Mouse (Mus musculus) heart, embryonic 10.5 days (tissue): Measurements from ENCODE around the gene Tspan18. TPM values are rescaled to one million over a fixed set of nuclear protein-coding genes. Genes with fewer than 3 reads are reported as not detected.

Experiments used
- DNase-seq: peaks from one replicate; pipeline ENCODE4 v3.0.0-alpha.2; 2017; ENCODE audit warnings: low spot score
- H3K27ac ChIP-seq: fragments of 300-500 bp; sonication (generic); 2 replicates; pipeline ENCODE4 v1.5.1; 2016; ENCODE audit warnings: mild to moderate bottlenecking
- H3K27me3 ChIP-seq: fragments of 300-500 bp; sonication (generic); 2 replicates; pipeline ENCODE4 v1.6.1; 2016; ENCODE audit warnings: mild to moderate bottlenecking; ENCODE audit not compliant: poor library complexity, insufficient read depth, severe bottlenecking
- H3K36me3 ChIP-seq: fragments of 300-500 bp; sonication (generic); 2 replicates; pipeline ENCODE4 v1.6.1; 2016; ENCODE audit warnings: mild to moderate bottlenecking, moderate library complexity
- H3K4me1 ChIP-seq: fragments of 300-500 bp; sonication (generic); 2 replicates; pipeline ENCODE4 v1.6.1; 2016; ENCODE audit warnings: mild to moderate bottlenecking
- H3K4me3 ChIP-seq: fragments of 300-500 bp; sonication (generic); 2 replicates; pipeline ENCODE4 v1.5.1; 2016; ENCODE audit warnings: mild to moderate bottlenecking, moderate library complexity
- H3K9me3 ChIP-seq: fragments of 300-500 bp; sonication (generic); 2 replicates; pipeline ENCODE4 v1.6.1; 2016; ENCODE audit warnings: mild to moderate bottlenecking, moderate library complexity
- WGBS: fragments of 180-500 bp; shearing (Covaris S2); methylation state at CpG from one replicate; pipeline ENCODE4 v1.1.7; 2016; 5-methylcytosine and 5-hydroxymethylcytosine counted together
- polyA plus RNA-seq: library from polyadenylated mRNA; unstranded; fragments of >200 nt; fragmentation: Nextera tagmentation; extraction: Ambion mirVana; gene quantifications from 2 replicates; pipeline ENCODE4 v1.2.1, GENCODE M21; 2016

The Tspan18 gene
- polyA plus RNA-seq, 1 experiment from 2014 or later, result 64.2 TPM

GRCm38 (mm10) chr2:93283481-93284293, 50.6 kb downstream of the Tspan18 start:
- Histone ChIP-seq H3K27me3 (no peaks in the 10 kb centered on the region), H3K36me3 (no peaks in the 10 kb centered on the region), H3K9me3 (no peaks in the 10 kb centered on the region), H3K4me3 (peak overlapping the region; percentile 3; the same call in 1 of the 2 replicates), H3K27ac (peak overlapping the region; percentile 84), H3K4me1 (peaks cover 95% of the 10 kb centered on the region)
- DNase-seq, result no peak
- 18% methylated on average over 7 of the region's 7 CpGs for WGBS

GRCm38 (mm10) chr2:93282636-93283035, 51.7 kb downstream of the Tspan18 start:
- Histone ChIP-seq H3K27ac (peak overlapping the region; percentile 84), H3K36me3 (no peaks in the 10 kb centered on the region), H3K9me3 (no peaks in the 10 kb centered on the region), H3K27me3 (no peaks in the 10 kb centered on the region), H3K4me1 (peaks cover 97% of the 10 kb centered on the region), H3K4me3 (no peak overlapping the region)
- 76% methylated on average over 4 of the region's 4 CpGs for WGBS
- no peak for DNase-seq

- H3K27ac ChIP-seq, result peak overlapping the region; percentile 17; the same call in 1 of the 2 replicates
- H3K4me1 ChIP-seq, result peaks cover 96% of the 10 kb centered on the region
- 77% methylated on average over 6 of the region's 6 CpGs for WGBS
- DNase-seq, result no peak
- no peaks in the 10 kb centered on the region for H3K9me3 ChIP-seq
- H3K36me3 ChIP-seq, result no peaks in the 10 kb centered on the region
- no peaks in the 10 kb centered on the region for H3K27me3 ChIP-seq
- no peak overlapping the region for H3K4me3 ChIP-seq
These were observed 52.8 kb downstream of the Tspan18 start for GRCm38 (mm10) chr2:93281466-93281865.

GRCm38 (mm10) chr2:93280117-93280620, 54.1 kb downstream of the Tspan18 start:
- Histone ChIP-seq H3K36me3 (no peaks in the 10 kb centered on the region), H3K27ac (peak overlapping the region; percentile 54), H3K4me1 (peaks cover 84% of the 10 kb centered on the region), H3K27me3 (no peaks in the 10 kb centered on the region), H3K9me3 (no peaks in the 10 kb centered on the region), H3K4me3 (no peak overlapping the region)
- WGBS, result 86% methylated on average over 2 of the region's 2 CpGs
- no peak for DNase-seq

- H3K27me3 ChIP-seq, result no peaks in the 10 kb centered on the region
- H3K9me3 ChIP-seq, result no peaks in the 10 kb centered on the region
- peaks cover 82% of the 10 kb centered on the region for H3K4me1 ChIP-seq
- DNase-seq, result peak; percentile 86
- H3K36me3 ChIP-seq, result no peaks in the 10 kb centered on the region
- no peak overlapping the region; the same call in 1 of the 2 replicates for H3K4me3 ChIP-seq
- WGBS, result 14% methylated on average over 11 of the region's 11 CpGs
- peak overlapping the region; percentile 83 for H3K27ac ChIP-seq
These were observed 55.9 kb downstream of the Tspan18 start for GRCm38 (mm10) chr2:93278181-93278975.

GRCm38 (mm10) chr2:93277486-93277885, 56.8 kb downstream of the Tspan18 start:
- peak overlapping the region; percentile 83 for H3K27ac ChIP-seq
- no peaks in the 10 kb centered on the region for H3K27me3 ChIP-seq
- H3K4me1 ChIP-seq, result peaks cover 78% of the 10 kb centered on the region
- no peak overlapping the region for H3K4me3 ChIP-seq
- no peaks in the 10 kb centered on the region for H3K36me3 ChIP-seq
- DNase-seq, result peak; percentile 88
- no peaks in the 10 kb centered on the region for H3K9me3 ChIP-seq
- 11% methylated on average over 4 of the region's 4 CpGs for WGBS

GRCm38 (mm10) chr2:93276026-93276425, 58.3 kb downstream of the Tspan18 start:
- Histone ChIP-seq H3K9me3 (no peaks in the 10 kb centered on the region), H3K27me3 (no peaks in the 10 kb centered on the region), H3K27ac (peak overlapping the region; percentile 83; the same call in 1 of the 2 replicates), H3K4me3 (no peak overlapping the region), H3K4me1 (peaks cover 70% of the 10 kb centered on the region), H3K36me3 (no peaks in the 10 kb centered on the region)
- DNase-seq, result no peak
- WGBS, result 93% methylated on average over 7 of the region's 7 CpGs

GRCm38 (mm10) chr2:93273916-93274315, 60.4 kb downstream of the Tspan18 start:
- Histone ChIP-seq H3K4me1 (peaks cover 66% of the 10 kb centered on the region), H3K4me3 (no peak overlapping the region), H3K27me3 (no peaks in the 10 kb centered on the region), H3K27ac (peak overlapping the region; percentile 67; the same call in 1 of the 2 replicates), H3K9me3 (no peaks in the 10 kb centered on the region), H3K36me3 (no peaks in the 10 kb centered on the region)
- WGBS, result 18% methylated on average over 1 of the region's 1 CpGs
- no peak for DNase-seq

- H3K27me3 ChIP-seq, result no peaks in the 10 kb centered on the region
- peak overlapping the region; percentile 44; the same call in 1 of the 2 replicates for H3K27ac ChIP-seq
- H3K9me3 ChIP-seq, result no peaks in the 10 kb centered on the region
- 59% methylated on average over 5 of the region's 5 CpGs for WGBS
- H3K4me1 ChIP-seq, result peaks cover 79% of the 10 kb centered on the region
- H3K36me3 ChIP-seq, result no peaks in the 10 kb centered on the region; the same call in 1 of the 2 replicates
- DNase-seq, result no peak
- no peak overlapping the region for H3K4me3 ChIP-seq
These were observed 64.2 kb downstream of the Tspan18 start for GRCm38 (mm10) chr2:93270083-93270482.

- no peaks in the 10 kb centered on the region; the same call in 1 of the 2 replicates for H3K36me3 ChIP-seq
- H3K27ac ChIP-seq, result peak overlapping the region; percentile 32; the same call in 1 of the 2 replicates
- H3K4me1 ChIP-seq, result peaks cover 77% of the 10 kb centered on the region
- WGBS, result 89% methylated on average over 10 of the region's 10 CpGs
- H3K4me3 ChIP-seq, result no peak overlapping the region
- H3K9me3 ChIP-seq, result no peaks in the 10 kb centered on the region
- no peaks in the 10 kb centered on the region for H3K27me3 ChIP-seq
- no peak for DNase-seq
These were observed 64.7 kb downstream of the Tspan18 start for GRCm38 (mm10) chr2:93269611-93270010.

GRCm38 (mm10) chr2:93268711-93269270, 65.5 kb downstream of the Tspan18 start:
- 67% methylated on average over 3 of the region's 3 CpGs for WGBS
- H3K4me3 ChIP-seq, result no peak overlapping the region
- no peaks in the 10 kb centered on the region; the same call in 1 of the 2 replicates for H3K36me3 ChIP-seq
- 0 out of 2 replicates have a peak overlapping the region, but pooled peaks have one; percentile 32 for H3K27ac ChIP-seq
- H3K27me3 ChIP-seq, result no peaks in the 10 kb centered on the region
- H3K4me1 ChIP-seq, result peaks cover 69% of the 10 kb centered on the region
- DNase-seq, result no peak
- no peaks in the 10 kb centered on the region for H3K9me3 ChIP-seq

GRCm38 (mm10) chr2:93267791-93268190, 66.5 kb downstream of the Tspan18 start:
- WGBS, result 40% methylated on average over 4 of the region's 4 CpGs
- Histone ChIP-seq H3K27ac (peak overlapping the region; percentile 62), H3K4me1 (peaks cover 72% of the 10 kb centered on the region), H3K27me3 (no peaks in the 10 kb centered on the region), H3K36me3 (no peaks in the 10 kb centered on the region; the same call in 1 of the 2 replicates), H3K9me3 (no peaks in the 10 kb centered on the region), H3K4me3 (no peak overlapping the region)
- no peak for DNase-seq
